Mouse (Mus musculus) spleen, postnatal 14 days (tissue): ENCODE measurements at regions not wholly inside any gene's neighbourhood (a gene's known extent, or its start where the extent isn't known, plus 50 kb on each side); places are given as distances from the start of the nearest gene placed in this dataset.

Experiments
- DNase-seq, 2 experiments: peaks; one replicate each; pipeline ENCODE4 v3.0.0; 2021 to 2022; ENCODE audit warnings: low spot score in 2 of 2

GRCm38 (mm10) chr7:70972023-70972400, 379.3 kb downstream of the Gm10295 start:
- DNase-seq = no peak

DNA sequence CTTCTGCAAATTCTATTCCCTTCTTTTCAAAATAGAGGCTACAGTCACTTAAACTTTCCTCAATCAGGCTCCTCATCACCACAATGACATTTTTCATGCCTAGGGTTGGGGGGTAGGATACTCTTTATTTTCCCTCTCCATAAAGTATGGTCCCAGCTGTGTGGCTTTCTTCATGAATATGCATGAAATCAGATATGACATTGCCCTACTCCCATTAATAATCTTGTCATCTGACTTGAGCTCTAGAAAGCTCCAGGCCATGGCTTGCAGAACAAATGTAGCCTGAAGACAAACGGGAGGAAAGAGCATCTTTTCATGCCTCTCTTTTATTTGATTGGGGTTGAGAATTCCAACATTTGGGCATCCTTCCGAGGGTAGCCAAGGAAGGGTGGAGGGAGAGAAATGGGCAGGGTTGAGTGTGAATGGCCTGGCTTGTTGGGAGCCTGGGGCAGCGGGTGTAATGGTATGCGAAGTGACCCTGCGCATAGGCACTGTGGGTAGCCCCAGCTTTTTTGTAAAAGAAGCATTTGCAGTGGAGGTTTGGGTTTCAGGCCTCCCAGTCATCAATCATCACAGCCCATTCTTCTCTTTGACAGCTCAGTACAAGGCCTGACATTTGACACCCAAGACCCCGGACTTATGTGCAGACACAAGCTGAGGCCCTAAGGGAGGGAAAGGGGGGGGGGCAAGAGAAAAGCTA, 379.8 kb downstream of the Gm10295 start:
- DNase-seq = no peak

- no peak for DNase-seq
Observed at GRCm38 (mm10) chr7:70952318-70952959, 398.8 kb downstream of the Gm10295 start.

DNA sequence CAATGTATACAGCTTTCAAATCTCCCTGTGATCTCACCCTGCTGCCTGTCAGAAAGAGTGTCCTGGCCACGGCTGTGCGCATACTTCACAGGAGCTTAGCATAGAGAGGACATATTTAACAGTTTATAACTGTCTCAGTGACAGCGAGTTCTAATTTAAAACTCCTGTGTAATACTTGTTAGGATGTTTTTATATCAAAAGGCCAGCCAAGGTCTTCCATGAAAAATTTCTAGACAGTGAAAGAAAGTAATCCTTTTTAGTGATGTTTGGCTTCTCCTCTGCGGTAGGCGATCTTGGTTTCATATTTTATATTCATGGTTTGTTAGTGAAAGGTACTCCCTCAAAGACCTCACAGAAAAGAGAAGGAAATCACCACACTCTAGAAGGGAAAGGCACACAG, 403.0 kb downstream of the Gm10295 start:
- no peak for DNase-seq

DNA sequence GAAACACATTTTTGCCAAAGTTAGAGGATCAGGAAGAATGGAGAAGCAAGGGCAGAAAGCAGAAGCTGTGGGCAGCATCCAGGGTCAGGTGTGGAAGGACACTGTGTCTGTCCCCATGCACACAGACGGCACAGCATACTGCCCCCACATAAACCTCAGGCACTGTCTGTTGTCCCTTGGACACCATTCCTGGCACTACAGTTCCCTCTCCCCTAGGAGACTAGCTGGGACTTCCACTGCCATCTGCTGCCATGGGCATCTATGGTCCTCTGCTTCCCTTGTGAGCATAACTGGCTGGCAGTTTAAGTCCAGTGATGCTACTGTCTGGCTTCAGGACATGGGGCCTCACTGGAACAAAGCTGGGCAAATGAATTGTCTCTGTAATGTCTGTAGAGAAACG, 405.0 kb downstream of the Gm10295 start:
- no peak for DNase-seq

DNA sequence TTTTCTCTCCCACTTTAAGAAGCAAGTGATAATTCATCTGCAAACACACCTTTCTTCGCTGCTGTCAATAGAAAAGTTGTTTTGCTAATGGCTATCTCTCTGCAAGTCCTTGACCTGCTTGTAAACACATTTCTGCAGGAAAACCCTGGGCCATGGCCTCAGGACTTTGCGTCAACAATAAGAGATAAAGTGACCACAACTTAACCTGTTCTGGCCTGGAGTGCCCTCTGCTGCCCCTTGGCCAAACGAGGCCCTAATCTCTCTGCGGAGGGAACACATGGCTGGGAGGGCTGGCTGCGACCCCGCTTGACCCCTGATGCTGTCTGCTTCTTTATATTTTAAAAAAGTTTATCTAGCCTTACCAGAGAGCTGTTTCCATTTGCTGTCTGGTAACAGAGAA, 420.4 kb downstream of the Gm10295 start:
- DNase-seq = no peak

DNA sequence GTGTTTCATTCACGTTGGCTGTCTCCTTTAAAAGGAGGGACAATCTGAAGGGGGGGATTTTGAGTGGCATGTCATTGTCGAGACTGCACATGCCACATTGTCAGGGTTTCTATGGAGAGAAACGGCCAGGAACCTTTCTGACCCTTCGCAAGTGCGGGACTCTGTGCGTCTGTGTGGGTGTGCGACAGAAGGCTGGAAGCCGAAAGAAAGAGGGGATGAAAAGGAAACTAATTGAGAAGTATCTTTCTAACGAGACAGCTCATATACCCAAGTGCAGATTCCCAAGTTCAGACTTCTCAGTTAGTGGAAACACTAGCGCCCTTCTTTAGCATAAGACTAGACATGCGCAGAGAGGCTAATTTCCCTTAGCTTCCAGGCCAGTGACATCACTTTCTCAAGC, 421.4 kb downstream of the Gm10295 start:
- no peak for DNase-seq

DNA sequence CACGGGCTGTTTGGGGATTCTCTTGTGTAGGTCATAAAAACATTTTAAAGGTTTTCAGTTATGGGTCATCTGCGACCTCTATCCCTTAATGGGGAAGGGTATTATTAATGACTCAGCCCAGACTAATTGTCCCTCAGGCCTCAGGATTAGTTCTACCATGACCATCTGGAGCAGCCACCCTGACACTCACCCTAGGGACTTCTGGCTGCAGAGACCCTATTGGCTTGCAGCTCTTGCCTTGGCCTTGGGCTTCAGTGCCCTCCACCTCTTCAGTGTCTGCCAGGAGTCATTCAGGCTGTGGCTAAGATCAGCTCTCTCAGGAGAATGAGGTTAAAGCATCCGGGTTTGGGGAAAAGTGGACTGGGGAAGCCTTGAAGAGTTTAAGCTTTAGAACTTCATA, 423.3 kb downstream of the Gm10295 start:
- DNase-seq = no peak

- no peak for DNase-seq
Observed at GRCm38 (mm10) chr7:70917016-70917415, 434.3 kb downstream of the Gm10295 start.

DNA sequence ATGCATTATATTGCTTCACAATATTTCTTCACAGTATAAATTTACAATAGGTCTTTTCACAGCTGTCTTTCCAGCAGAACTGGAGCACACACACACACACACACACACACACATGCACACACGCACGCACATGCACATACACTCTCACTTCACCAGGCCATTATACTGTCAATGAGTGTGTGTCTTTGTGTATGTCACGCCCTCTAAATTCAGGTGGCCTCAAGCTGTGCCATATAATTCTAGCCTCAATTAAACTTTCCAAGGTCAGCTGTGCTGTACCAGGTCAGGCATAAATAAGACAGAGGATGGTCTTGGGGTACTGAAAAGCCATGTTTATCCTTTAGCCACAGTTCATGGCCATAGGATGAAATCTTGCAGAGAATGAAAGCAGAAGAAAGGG, 442.4 kb downstream of the Gm10295 start:
- no peak for DNase-seq

DNA sequence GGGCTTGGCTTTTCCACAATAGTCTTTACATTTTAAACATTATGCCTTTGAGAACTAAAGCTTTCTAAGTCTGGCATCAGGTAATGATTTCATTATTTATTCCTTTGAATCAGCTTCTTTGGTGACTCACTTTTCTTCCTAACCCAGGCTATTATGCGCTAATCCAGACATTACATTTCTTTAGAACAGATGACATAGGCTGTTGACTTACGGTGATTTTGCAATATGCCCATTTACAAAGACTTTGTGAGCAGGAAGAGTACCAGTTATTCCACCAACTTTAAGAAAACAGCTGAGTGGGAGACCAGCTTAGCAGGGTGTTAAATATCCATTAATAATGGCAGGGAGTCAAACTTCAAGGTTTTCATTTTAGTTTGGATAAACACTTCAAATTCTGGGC, 459.6 kb downstream of the Gm10295 start:
- no peak for DNase-seq

GRCm38 (mm10) chr7:70880496-70880895, 470.8 kb downstream of the Gm10295 start:
- no peak for DNase-seq

- DNase-seq = no peak
Observed at GRCm38 (mm10) chr7:70874393-70874792, 476.9 kb downstream of the Gm10295 start.

- DNase-seq = no peak
Observed at GRCm38 (mm10) chr7:70870841-70871534, 480.3 kb downstream of the Gm10295 start.

- DNase-seq = no peak
Observed at GRCm38 (mm10) chr7:70869125-70869524, 482.2 kb downstream of the Gm10295 start.

DNA sequence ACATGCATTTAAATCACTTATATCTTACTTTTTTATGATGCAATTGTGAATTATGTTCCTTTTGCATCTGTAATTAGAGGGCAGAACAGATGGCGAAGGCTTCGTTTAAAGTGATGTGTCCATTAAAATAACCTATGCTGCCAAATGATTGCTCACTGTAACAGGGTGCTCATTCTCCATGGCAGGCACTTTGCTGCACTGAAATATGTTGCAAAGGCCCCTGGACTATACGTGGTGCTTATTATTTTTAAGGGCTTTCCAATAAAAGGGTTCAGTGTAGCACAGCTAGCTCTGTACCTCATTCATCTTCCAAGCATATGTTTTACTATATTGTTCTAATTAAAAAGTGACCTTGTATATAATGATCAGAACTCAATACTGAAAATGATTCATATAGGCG, 491.3 kb downstream of the Gm10295 start:
- DNase-seq = no peak

- DNase-seq = no peak
Observed at GRCm38 (mm10) chr7:70850726-70851125, 484.2 kb upstream of the Nr2f2 start.

- no peak for DNase-seq
Observed at GRCm38 (mm10) chr7:70848016-70848776, 481.7 kb upstream of the Nr2f2 start.

GRCm38 (mm10) chr7:70847450-70847993, 481.0 kb upstream of the Nr2f2 start:
- DNase-seq = no peak

GRCm38 (mm10) chr7:70846076-70846475, 479.5 kb upstream of the Nr2f2 start:
- DNase-seq = no peak

GRCm38 (mm10) chr7:70840142-70840541, 473.6 kb upstream of the Nr2f2 start:
- no peak for DNase-seq

- no peak for DNase-seq
Observed at GRCm38 (mm10) chr7:70839190-70839589, 472.7 kb upstream of the Nr2f2 start.
